Mouse (Mus musculus): ENCODE results near the gene Pafah1b1. TPM values are rescaled to one million over a fixed set of nuclear protein-coding genes. Genes with fewer than 3 reads are reported as not detected.

Gene Pafah1b1
- polyA plus RNA-seq, 1 experiment from 2014 or later, result 64.5 TPM

DNA sequence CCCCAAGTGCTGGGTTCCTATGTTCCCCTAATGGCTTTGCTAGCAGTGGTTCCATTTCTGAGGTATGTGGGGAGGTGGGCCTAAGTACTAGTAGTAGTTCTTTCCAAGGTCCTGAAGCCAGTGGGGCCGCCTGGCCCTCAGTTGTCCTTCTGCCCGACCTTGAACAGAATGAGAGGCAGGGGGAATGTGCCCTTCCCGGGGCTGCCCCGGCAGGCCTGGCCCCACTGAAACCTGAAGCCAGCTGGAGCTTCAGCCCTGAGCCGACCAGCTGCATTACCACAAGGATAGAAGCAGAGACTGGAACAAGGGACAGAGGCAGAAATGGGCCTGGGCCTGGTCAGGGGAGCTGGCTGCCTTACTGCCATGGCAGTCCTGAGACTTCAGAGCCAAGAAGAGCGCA lies 71.1 kb downstream of the Pafah1b1 start:
- no peak for ATAC-seq
- Histone ChIP-seq H3K27me3 (no peaks in the 10 kb centered on the region), H3K9me3 (replicated peaks) (peaks cover 5% of the 10 kb centered on the region; the same call in 1 of the 2 replicates), H3K27ac (no peak overlapping the region), H3K4me1 (peaks cover 33% of the 10 kb centered on the region), H3K4me2 (no peak overlapping the region), H3K36me3 (ENCODE audit: poor library complexity, severe bottlenecking) (peaks cover 19% of the 10 kb centered on the region), H3K4me3 (no peak overlapping the region), H3K9ac (no peak overlapping the region)
- WGBS, result 83% methylated on average over 6 of the region's 6 CpGs

DNA sequence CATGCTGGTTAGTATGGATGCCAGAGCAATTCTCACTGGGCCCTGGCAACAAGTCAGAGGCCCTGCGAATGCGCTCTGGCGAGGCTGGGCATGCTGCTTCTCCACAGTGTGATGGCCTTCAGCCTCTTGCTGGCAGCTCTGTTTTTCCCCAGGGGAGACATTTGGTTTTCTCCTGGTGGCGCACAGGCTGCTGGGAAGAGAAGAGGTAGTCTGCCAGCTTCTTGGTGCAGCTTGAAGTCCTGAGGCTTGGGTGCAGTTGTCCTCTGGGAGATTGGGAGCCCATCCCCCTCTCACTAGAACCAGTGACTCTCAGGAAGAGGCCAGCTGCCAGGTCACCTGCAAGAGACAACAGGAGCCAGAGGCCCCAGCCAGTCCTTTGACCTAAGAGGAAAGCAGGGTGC lies 71.7 kb downstream of the Pafah1b1 start:
- no peak for ATAC-seq
- H3K4me3 ChIP-seq, result no peak overlapping the region
- H3K36me3 ChIP-seq (ENCODE audit: poor library complexity, severe bottlenecking), result peaks cover 14% of the 10 kb centered on the region
- H3K27ac ChIP-seq, result no peak overlapping the region
- H3K9me3 ChIP-seq (replicated peaks), result no peaks in the 10 kb centered on the region
- H3K9ac ChIP-seq, result no peak overlapping the region
- peaks cover 34% of the 10 kb centered on the region for H3K4me1 ChIP-seq
- 78% methylated on average over 4 of the region's 4 CpGs for WGBS
- no peaks in the 10 kb centered on the region for H3K27me3 ChIP-seq
- no peak overlapping the region for H3K4me2 ChIP-seq

DNA sequence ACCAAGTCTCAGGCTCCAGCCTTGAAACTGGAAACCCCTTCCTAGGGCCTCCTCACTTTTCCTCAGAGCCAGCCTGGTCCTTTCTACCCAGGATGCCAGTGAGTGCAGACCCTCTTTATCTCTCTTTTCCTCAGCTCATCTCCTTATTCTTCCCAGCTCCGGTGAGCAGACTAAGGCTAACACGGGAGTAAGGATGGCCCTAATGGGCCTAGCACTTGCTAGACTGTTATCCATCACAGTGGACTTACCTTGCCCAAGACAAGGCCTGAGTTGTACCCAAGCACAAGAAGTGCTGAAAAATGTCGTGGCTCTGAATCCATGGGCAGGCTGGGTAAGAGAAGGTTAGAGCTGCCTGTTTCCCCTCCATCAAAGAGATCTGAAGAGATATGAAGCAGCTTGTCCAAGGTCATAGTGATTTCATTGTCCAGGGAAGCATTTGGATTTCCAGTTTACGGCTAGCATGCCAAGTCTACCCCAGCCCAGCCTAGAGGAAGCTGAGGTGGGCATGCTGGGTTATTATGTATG lies 73.8 kb downstream of the Pafah1b1 start:
- 0 out of 2 replicates have a peak overlapping the region, but pooled peaks have one; percentile 10 for H3K27ac ChIP-seq
- H3K4me1 ChIP-seq, result peaks cover 34% of the 10 kb centered on the region
- H3K27me3 ChIP-seq, result no peaks in the 10 kb centered on the region
- peak overlapping the region; percentile 76 for H3K4me3 ChIP-seq
- peak overlapping the region; percentile 87 for H3K9ac ChIP-seq
- no peak for ATAC-seq
- H3K9me3 ChIP-seq (replicated peaks), result no peaks in the 10 kb centered on the region
- 63% methylated on average over 4 of the region's 4 CpGs for WGBS
- H3K4me2 ChIP-seq, result peak overlapping the region; percentile 97
- no peaks in the 10 kb centered on the region for H3K36me3 ChIP-seq (ENCODE audit: poor library complexity, severe bottlenecking)

DNA sequence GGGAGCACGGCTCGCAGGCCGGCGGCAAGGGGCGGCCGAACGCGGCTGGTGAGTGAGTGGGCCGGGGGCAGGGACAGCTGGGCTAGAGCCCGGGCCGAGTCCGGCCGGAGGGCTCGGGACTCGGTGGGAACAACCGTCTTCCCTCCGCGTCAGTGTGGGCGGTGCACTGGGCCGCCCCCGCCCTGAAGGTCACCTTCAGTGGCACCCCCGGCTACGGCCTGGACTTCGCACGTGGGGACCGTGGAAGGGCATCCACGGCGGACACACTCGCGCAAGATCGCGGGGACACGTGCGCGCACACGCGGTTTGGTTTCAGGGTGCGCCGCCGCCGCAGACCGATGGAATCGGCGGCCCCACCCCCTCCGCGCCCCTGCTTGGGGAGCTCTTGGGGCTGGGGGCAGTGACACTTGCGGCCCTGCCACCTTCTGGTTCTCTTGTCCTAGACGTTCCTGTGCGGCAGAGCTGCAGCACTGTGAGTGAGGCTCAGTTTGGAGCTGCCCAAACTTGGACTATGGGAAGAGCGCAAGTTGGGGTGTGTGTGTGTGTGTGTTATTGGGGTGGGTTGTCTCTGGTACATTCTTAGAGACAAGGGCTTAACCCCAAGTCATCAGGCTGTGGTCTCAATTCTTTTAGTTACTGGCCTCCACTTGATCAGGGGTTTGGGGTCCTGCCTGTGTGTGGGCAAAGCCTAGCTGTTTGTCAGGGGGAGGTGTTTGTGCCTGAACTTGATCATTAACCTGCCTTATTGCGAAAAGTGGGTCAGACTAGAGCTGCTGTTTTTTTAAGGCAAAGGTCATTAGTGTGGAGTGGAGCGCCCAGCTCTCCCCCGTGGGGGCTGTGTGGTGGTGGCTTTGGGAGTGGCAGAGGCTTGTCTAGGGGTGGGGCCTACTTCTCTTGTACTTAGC lies 74.6 kb downstream of the Pafah1b1 start:
- peaks cover 34% of the 10 kb centered on the region for H3K4me1 ChIP-seq
- peak overlapping the region; percentile 10; the same call in 1 of the 2 replicates for H3K27ac ChIP-seq
- no peaks in the 10 kb centered on the region for H3K36me3 ChIP-seq (ENCODE audit: poor library complexity, severe bottlenecking)
- peak overlapping the region; percentile 97 for H3K4me2 ChIP-seq
- peak; percentile 54 for ATAC-seq
- no peaks in the 10 kb centered on the region for H3K9me3 ChIP-seq (replicated peaks)
- H3K27me3 ChIP-seq, result no peaks in the 10 kb centered on the region
- H3K9ac ChIP-seq, result peak overlapping the region; percentile 87
- 1% methylated on average over 53 of the region's 53 CpGs for WGBS
- peak overlapping the region; percentile 76 for H3K4me3 ChIP-seq

DNA sequence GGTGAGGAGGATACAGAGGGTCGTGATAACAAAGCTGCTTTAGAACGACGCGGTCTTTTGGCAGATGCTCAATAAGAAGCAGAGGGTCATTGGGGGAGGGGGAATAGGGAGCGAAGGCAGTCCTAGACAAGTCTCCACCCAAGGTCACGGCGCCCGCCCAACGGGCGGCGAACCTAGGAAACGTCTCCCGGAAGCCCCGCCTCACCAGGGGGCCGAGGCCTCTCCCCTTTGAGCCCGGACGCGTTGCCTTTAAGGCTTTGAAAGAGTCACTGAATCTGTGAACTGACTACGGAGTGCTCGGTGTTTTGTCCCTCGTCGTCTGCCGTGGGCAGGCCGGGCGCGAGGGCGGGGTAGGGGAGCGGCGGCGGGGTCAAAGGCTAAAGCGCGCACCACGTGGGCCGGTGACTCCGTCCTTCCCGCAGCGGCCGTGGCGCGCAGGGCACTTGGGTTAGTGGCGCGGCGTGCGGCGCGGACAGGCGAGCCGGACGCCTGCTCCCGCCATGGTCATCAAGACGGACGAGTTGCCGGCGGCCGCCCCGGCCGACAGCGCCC lies 75.3 kb downstream of the Pafah1b1 start, which contains the start of gene Cluh:
Cluh (plus strand) TSS at position 401 of the 552 bp plus-strand sequence.
- Histone ChIP-seq H3K27ac (peak within 1 kb of the TSS; percentile 25), H3K4me2 (peak within 1 kb of the TSS; percentile 97), H3K27me3 (no peaks in the 10 kb centered on the region), H3K9ac (peak within 1 kb of the TSS; percentile 87), H3K4me3 (peak within 1 kb of the TSS; percentile 76), H3K9me3 (replicated peaks) (no peaks in the 10 kb centered on the region), H3K36me3 (ENCODE audit: poor library complexity, severe bottlenecking) (no peaks in the 10 kb centered on the region), H3K4me1 (peaks cover 34% of the 10 kb centered on the region)
- ATAC-seq, result peak; percentile 94
- WGBS, result under 1% methylated on average over 58 of the region's 58 CpGs

DNA sequence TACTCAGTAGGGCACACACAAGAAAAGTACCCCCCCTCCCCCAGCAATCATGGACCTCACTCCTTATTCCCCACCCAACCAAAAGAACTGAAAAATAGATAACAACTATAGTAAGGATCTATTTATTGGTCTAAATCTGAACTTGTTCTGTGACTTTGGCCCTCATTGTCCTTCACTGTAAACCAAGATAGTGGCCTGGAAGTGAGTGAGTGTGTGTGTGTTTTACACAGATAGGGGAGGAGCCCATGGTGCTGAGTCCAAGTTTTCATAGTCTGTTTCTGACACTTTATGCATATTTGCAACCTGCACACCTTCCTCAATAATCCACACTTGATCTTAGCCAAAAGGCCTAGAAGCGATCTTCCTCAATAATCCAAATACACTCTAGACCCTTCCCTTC lies 75.8 kb downstream of the Pafah1b1 start:
- 14% methylated on average over 1 of the region's 1 CpGs for WGBS
- peak overlapping the region; percentile 76 for H3K4me3 ChIP-seq
- H3K9ac ChIP-seq, result peak overlapping the region; percentile 87
- peak; percentile 54 for ATAC-seq
- peaks cover 34% of the 10 kb centered on the region for H3K4me1 ChIP-seq
- peak overlapping the region; percentile 25 for H3K27ac ChIP-seq
- peak overlapping the region; percentile 97 for H3K4me2 ChIP-seq
- H3K9me3 ChIP-seq (replicated peaks), result no peaks in the 10 kb centered on the region
- no peaks in the 10 kb centered on the region for H3K36me3 ChIP-seq (ENCODE audit: poor library complexity, severe bottlenecking)
- H3K27me3 ChIP-seq, result no peaks in the 10 kb centered on the region

DNA sequence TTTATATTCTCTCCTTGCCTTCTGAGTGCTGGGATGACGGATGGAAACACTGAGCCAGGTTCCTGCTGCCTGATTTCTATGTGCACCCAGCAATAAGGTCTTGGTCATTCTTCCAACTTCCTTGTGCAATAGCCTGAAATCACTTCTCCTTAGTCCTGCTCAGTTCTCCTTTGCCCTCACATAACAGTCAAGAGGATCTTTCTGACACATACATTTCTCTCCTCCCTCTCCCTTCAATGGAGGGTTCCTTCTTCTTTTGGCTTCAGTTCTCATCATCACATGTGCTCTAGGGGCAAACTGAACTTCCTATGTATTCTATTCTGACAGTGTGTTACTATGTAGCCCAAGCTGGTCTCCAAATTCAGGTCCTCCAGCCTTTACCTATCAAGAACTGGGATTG lies 76.5 kb downstream of the Pafah1b1 start:
- Histone ChIP-seq H3K4me3 (no peak overlapping the region), H3K36me3 (ENCODE audit: poor library complexity, severe bottlenecking) (no peaks in the 10 kb centered on the region), H3K4me1 (peaks cover 31% of the 10 kb centered on the region), H3K9ac (no peak overlapping the region), H3K27me3 (no peaks in the 10 kb centered on the region), H3K27ac (no peak overlapping the region), H3K4me2 (no peak overlapping the region), H3K9me3 (replicated peaks) (no peaks in the 10 kb centered on the region)
- ATAC-seq, result no peak
- 95% methylated on average over 1 of the region's 1 CpGs for WGBS

DNA sequence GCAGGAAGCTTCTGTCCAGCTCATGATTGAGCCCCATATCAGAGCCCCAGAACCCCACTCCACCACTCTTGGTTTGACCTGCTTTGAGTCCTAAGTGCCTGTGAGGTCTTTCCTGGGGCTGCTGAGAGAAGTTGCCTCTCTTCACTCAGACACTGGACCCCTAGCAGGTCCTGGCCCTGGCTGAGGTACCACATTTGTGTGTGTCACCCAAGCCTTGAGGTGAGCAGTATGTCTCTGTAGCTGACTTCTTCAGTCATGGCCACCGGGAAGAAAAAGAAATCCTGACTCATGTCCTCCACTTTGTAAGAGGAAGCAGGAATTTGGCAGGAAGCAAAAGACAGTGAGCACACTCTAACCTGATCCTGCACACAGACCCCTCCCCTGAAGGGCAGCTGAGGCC lies 84.8 kb downstream of the Pafah1b1 start:
- Histone ChIP-seq H3K4me1 (peaks cover 16% of the 10 kb centered on the region), H3K4me2 (0 out of 2 replicates have a peak overlapping the region, but pooled peaks have one; percentile 92), H3K4me3 (no peak overlapping the region), H3K9me3 (replicated peaks) (no peaks in the 10 kb centered on the region), H3K36me3 (ENCODE audit: poor library complexity, severe bottlenecking) (no peaks in the 10 kb centered on the region), H3K27me3 (peaks cover 21% of the 10 kb centered on the region), H3K9ac (no peak overlapping the region), H3K27ac (no peak overlapping the region)
- ATAC-seq, result no peak
- WGBS, result 91% methylated on average over 1 of the region's 1 CpGs

DNA sequence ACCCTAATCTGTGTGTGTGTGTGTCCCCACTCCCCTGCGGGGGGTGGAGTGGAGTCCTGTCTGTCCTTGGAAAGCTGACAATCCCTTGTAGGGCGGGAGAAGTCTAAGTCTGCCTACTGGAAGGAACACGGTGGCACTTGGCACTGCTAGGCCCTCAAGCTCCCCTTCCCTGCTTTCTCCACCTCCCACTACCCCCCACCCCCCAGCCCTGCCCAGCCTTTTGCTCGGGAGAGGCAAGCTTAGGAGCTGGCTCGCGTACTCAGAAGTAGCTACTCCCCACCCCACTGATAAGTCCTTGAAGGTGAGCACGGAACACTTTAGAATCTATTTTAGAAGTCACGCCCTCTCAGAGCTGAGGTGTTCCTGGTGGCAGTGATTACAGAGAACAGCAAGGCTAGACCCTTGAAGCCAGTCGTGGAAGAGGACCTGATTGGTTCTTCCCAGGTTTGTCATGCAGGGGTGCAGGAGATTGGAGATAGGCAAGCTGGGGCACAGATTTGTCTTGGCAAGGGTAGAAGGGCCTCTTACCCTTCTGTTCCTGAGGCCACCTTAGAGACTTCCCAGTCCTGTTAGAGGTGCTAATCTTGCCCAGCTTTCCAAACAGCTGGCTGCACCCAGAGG lies 85.6 kb downstream of the Pafah1b1 start:
- no peaks in the 10 kb centered on the region for H3K9me3 ChIP-seq (replicated peaks)
- H3K4me3 ChIP-seq, result peak overlapping the region; percentile 69
- peak; percentile 33; the same call in 1 of the 2 replicates for ATAC-seq
- no peaks in the 10 kb centered on the region for H3K36me3 ChIP-seq (ENCODE audit: poor library complexity, severe bottlenecking)
- 8% methylated on average over 9 of the region's 9 CpGs for WGBS
- peak overlapping the region; percentile 92 for H3K4me2 ChIP-seq
- peaks cover 16% of the 10 kb centered on the region for H3K4me1 ChIP-seq
- peaks cover 21% of the 10 kb centered on the region for H3K27me3 ChIP-seq
- peak overlapping the region; percentile 87 for H3K9ac ChIP-seq
- peak overlapping the region; percentile 92 for H3K27ac ChIP-seq

DNA sequence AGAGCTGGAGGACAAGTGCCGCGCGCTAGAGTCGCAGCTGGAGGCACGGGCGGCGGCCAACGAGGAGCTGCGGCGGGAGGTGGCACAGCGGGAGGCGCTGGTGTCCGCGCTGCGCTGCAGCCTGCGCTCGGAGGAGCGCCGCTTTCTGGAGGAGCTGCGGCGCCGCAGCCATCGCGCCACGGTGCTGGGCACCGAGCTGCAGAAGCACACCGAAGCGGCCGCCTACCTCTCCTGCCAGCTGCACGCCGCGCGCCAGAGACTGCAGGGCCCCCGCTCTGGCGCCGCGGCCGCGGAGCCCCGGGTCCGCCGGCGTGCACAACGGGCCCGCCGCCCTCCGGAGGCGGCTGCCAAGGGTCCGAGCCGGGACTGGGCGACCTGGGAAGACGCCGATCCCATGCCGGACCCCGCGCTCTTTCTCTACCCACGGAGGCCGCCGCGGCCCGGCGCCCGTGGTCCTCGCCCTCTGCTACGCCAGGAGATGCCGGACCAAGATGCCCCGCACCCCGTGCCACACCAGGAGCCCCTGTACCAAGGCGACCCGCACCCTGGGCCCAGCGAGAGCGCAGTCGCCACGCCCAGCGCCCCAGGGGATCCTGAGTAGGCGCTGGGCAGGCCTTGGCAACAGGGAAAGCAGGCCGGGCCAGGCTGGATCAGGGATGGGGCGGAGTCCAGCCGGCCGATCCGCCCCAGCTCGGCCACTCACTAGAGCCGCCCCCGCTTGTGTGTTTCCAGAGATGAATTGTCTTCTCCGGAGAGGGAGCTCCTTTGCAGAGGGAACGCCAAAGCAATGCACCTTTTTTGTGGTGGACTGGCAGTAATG lies 86.3 kb downstream of the Pafah1b1 start:
- Histone ChIP-seq H3K4me2 (peak overlapping the region; percentile 92), H3K4me1 (peaks cover 16% of the 10 kb centered on the region), H3K9ac (peak overlapping the region; percentile 87), H3K4me3 (peak overlapping the region; percentile 69), H3K36me3 (ENCODE audit: poor library complexity, severe bottlenecking) (no peaks in the 10 kb centered on the region), H3K9me3 (replicated peaks) (no peaks in the 10 kb centered on the region), H3K27me3 (peaks cover 21% of the 10 kb centered on the region), H3K27ac (peak overlapping the region; percentile 92)
- ATAC-seq, result peak; percentile 88
- WGBS, result under 1% methylated on average over 81 of the region's 86 CpGs

DNA sequence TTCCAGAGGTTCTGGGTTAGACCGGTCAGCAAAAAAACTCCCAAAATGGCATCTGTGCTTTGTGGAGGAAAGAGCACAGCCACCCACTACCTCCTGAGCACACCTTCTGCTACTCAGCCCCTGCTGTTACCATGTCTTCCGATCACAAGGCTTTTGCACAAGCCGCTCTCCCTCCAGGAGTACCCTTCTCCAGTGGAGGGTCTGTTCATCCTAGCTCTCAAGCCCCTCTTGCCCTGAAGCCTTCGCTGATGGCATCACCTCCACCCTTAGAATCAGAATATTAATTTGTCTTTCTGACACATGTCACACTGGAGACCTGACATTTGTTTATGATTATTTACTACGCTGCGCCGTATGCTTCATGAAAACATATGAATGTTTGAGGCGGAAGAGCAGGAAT lies 87.0 kb downstream of the Pafah1b1 start:
- peak overlapping the region; percentile 69 for H3K4me3 ChIP-seq
- no peaks in the 10 kb centered on the region for H3K9me3 ChIP-seq (replicated peaks)
- H3K4me1 ChIP-seq, result peaks cover 16% of the 10 kb centered on the region
- peak overlapping the region; percentile 92; the same call in 1 of the 2 replicates for H3K27ac ChIP-seq
- peak overlapping the region; percentile 87 for H3K9ac ChIP-seq
- ATAC-seq, result no peak
- H3K4me2 ChIP-seq, result peak overlapping the region; percentile 92
- H3K36me3 ChIP-seq (ENCODE audit: poor library complexity, severe bottlenecking), result no peaks in the 10 kb centered on the region
- 23% methylated on average over 8 of the region's 8 CpGs for WGBS
- peaks cover 21% of the 10 kb centered on the region for H3K27me3 ChIP-seq

Data from forebrain, embryonic 13.5 days (tissue).